Mouse (Mus musculus) frontal cortex, postnatal 25 days (tissue): ENCODE results near the gene Pigc.

Experiments
- DNase-seq, 2 experiments: peaks; one replicate each; pipeline ENCODE4 v3.0.0; 2022; ENCODE audit warnings: low spot score in 2 of 2

Pigc gene

DNA sequence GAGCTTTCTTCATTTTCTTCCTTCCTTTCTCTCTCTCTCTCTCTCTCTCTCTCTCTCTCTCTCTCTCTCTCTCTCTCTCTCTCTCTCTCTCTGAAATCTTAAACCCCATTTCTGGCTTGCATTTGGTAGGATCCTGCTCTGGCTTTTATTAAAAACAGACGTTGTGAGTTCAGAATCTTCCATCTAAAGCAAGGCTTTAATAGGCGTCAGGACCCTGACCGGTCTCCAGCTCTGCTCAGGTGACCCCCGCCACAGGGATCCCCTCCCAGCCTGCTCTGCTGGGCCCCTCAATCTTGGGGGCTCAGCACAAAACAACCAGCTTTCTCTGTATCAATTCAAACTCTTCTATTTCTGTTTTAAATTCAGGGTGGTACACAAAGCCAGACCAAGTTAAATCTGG, 39.2 kb downstream of the Pigc start:
- no peak for DNase-seq

DNA sequence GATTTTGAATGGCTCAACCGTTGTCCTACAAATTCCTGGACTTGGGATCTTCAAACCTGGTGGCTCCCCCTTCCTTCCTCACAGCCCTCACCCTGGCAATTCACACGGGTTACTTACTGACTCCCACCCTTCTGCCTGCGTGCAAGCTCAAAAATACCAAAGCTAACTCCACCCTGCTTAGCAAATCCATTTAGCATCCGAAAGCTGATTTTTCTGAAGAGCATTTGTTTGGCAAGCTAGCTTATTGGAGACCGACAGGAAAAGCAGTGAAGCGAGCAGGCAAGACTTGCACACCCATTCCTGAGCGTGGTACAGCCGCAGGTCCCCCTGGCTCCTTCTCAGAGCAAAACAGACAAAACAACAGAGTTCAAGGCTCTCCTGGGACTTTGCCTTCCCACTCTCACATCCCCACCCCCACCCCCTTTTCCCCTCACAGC, 39.7 kb downstream of the Pigc start:
- DNase-seq = no peak

DNA sequence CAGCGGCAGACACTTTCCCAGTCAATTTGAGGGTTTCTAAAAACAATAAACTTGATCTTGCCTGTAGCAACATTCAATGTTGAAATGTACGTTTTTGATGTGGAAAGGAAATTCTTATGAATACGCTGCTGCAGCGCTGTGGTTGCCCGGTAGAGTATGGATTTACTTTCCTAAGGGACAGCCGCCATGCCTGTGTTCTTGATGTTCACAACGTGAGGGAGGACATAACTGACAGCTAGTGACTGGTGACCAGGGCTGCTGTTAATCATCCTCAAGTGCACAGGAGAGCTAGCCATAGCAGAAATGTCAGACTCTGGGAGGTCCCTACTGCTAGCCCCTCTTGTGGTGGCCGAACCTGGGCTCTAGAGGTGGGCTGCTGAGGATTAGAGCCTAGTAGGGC, 40.1 kb downstream of the Pigc start:
- no peak for DNase-seq

DNA sequence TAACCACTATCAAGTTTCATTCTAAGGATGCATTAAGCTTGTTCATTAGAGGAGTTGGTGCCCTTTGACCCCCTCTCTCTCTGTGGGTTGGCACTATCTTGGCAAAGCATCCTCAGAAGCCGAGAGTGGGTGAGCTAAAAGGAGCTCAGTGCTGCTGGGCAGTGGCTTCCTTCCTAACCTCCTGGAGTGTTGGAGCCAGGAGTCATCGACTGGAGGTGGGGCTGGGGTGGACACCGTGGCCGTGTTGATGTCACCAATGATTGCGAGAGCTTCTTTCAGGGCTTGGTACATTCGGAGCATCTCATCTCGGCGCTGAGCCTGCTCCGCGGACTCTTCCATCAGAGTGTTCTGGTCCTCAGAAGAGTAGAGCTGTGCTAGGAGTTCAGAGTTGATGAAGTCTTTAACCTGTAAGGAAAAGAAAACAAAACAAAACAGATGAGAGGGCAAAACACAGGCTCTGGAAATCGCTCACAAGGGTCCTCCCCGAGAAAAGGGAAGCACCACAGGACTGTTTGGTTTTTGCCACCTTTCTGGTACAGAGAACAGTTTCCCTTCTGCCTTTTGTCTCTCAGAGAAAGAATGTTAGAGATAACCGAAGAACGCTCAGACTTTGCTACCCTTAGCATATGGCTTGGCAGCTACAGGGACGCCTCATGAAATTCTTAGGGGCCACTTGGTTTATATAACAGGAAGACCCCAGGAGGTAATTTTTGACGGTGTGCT, 42.7 kb downstream of the Pigc start:
- DNase-seq = no peak

DNA sequence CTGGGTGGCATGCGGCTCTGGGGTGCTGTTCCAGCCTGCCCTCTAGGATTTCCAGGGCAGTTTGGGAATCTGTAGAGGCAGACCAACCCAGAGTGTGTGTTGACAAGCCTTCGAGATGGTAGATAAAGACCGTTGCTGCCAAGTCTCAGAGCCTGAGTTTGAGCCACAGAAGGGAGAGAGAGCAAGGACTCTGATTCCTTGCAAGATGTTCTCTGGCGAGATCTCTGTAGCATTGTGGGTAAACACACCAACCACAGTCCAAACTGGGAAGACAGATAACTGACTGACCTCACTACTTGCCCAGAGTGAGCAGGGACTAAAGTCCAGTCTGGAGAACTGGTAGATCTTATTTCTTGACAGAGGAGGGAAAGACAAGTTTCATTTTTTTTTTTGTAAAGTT, 44.6 kb downstream of the Pigc start:
- no peak for DNase-seq

DNA sequence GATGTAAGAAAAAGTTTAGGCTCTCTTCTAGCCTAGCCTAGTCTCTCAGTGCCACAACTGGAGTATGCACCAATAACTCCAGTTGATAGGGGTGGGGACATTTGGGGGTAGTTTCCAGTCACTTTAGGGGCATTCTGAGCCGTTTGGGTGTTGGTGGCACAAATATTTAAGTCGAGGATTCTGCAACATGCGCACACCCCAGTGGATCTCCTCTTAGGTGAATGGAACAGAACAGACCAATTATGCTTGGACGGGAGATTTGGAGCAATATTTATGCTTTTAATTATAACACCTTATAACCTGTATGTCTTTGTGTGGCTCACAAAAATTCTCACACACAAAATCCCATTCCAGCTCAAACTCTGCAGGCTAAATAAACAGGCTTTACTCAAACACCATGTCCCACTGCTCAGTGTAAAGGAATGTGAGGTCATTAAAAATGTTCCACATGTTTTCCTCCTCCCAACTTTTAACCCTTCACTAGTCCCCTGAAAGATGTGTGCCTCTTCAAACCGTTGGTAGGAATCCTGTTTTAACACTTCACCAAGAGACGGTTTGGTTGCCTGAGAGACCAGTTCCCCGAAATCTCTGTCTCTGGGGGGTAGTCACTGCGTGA, 46.4 kb downstream of the Pigc start:
- DNase-seq = no peak

DNA sequence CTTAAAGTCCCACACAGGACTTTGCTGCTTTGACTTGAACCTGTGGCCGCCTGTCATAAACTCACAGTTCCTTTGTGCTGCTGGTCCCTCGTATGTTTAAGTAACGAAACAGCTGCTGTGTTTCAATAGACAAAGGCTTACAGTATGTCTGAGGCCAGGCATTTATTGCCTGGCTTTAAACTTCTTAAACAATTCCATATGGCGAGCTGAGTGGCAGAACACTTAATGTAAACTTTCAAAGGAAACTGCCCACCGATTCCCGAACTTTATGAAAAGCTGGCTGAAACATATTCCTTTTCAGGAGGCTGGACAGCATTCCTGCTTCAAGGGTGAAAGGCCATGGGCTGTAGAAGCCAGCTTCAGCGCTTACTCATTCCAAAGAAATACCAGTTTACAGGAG, 48.0 kb downstream of the Pigc start:
- no peak for DNase-seq

DNA sequence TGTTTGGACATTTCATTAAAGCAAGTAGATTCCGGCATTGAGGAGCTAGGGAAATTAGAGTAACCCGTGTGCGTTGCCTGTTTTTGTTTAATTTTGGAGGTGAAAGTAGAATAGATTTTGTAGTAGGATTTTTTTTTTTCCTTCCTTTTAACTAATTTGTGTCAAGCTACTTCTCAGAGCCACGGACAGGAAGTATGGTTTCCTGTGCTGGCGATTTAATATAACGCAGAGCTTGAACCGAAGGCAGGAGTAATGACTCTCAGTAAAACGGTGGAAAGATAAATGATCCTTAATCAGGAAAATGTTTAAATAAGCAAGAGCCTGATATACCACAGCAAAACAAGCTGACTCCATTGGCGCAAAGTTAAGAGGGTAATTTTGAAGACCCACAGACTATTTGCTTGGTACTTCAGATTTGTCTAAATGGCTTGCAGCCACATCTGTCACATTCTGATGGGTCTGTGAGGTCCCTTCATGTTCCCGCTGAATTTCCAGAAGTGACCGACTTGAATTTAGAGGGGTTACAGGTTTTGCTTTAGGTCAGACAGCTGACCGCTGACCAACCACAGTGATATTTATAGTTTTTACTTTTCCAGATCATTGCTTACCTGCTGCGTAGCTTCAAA, 49.1 kb downstream of the Pigc start:
- no peak for DNase-seq

DNA sequence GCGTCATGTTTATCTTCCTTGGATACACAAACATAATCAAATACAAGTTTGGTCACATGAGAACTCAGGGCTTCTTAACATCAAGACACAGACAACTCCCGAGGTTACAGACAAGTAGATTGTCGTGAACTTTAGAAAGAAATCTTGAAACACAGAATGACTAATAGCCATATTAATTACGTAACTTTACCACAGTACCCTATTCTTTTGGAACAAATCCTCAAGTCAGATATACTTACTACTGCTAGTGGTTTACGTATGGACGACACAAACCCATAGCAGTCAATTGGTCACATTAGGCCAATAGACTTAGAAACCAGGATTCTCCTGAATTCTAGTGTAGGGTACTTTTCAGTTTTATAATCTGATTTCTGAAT, 49.6 kb downstream of the Pigc start:
- DNase-seq = no peak

DNA sequence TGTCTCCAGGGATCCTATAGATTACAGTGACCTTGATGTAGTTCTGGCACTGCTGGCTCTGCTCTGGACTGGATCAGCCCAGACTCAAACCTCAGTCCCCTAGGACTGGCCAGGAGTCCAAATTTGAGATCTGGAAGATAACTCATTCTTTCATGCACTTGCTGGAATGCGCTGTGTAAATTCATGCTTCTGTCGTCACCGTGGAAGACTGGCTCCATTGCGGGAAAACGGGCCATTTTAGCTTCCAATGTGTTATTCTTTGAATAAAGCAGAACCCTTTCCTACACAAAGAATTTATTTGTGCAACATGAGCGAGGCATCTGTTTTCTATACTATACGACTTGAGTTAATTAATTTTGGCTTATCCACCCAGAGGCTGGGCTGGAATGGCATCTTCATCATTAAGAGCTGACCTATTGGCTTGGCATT, 51.3 kb downstream of the Pigc start:
- DNase-seq = no peak

DNA sequence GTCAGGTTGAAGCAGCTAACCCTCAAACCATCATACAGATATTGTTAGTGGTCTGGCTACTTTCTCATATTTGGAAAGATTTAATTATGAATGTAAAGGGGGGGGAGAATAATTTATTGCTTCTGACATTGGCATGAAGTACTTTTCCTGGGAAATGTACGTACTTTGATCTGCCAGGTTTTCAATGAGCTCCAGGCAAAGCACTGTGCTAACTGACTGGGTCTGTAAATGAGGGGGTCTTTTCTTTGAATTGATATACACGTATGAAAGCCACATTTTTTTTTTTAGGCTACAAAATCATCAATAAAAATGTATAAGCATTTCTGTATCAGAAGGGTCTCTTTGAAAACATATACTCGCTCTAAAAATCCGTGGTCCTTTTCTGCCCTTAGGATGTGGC, 51.8 kb downstream of the Pigc start:
- DNase-seq = no peak
